Mouse (Mus musculus) thymus, adult 2 months (tissue): ENCODE results near the gene Atg4b. TPM values are rescaled to one million over a fixed set of nuclear protein-coding genes. Genes with fewer than 3 reads are reported as not detected.
"Not testable (repeated sequence)": the region's sequence is repeated elsewhere in the genome, so short reads cannot be mapped to it uniquely, and the experiment has no call there.

ENCODE experiments used
- DNase-seq: peaks from one replicate; pipeline ENCODE4 v3.0.0; 2021
- H3K27ac ChIP-seq: fragments of 200-500 bp; 2 replicates; pipeline ENCODE4 v1.5.1; 2012; ENCODE audit warnings: low read length, control low read depth; ENCODE audit not compliant: control insufficient read depth, insufficient read depth
- H3K27me3 ChIP-seq: fragments of 200-500 bp; 2 replicates; pipeline ENCODE4 v1.6.1; 2012; ENCODE audit warnings: mild to moderate bottlenecking, low read length, moderate library complexity, mixed read lengths; ENCODE audit not compliant: control insufficient read depth, insufficient read depth
- H3K36me3 ChIP-seq: fragments of 200-500 bp; 2 replicates; pipeline ENCODE4 v1.6.1; 2012; ENCODE audit warnings: mild to moderate bottlenecking, low read length, moderate library complexity; ENCODE audit not compliant: control insufficient read depth, insufficient read depth
- H3K4me1 ChIP-seq: fragments of 200-500 bp; replicated peaks from 2 replicates; pipeline ENCODE4 v1.6.1; 2012; ENCODE audit warnings: low read length; ENCODE audit not compliant: control insufficient read depth, insufficient read depth
- H3K4me3 ChIP-seq: fragments of 200-500 bp; 2 replicates; pipeline ENCODE4 v1.5.1; 2012; ENCODE audit warnings: mild to moderate bottlenecking, low read length, control low read depth, moderate library complexity; ENCODE audit not compliant: control insufficient read depth, insufficient read depth
- CTCF ChIP-seq: fragments of 200-500 bp; IDR thresholded peaks from 2 replicates; pipeline ENCODE4 v1.5.1; 2012; ENCODE audit warnings: mild to moderate bottlenecking, control low read depth, low read length, moderate library complexity, borderline replicate concordance; ENCODE audit not compliant: control insufficient read depth, poor library complexity, insufficient read depth; ENCODE audit errors: extremely low read depth
- POLR2A ChIP-seq: fragments of 200-500 bp; IDR thresholded peaks from 2 replicates; pipeline ENCODE4 v1.6.1; 2012; ENCODE audit warnings: mild to moderate bottlenecking, low read length, control low read depth, moderate library complexity; ENCODE audit not compliant: control insufficient read depth, poor library complexity, insufficient read depth; ENCODE audit errors: extremely low read depth
- WGBS: fragments of 180-500 bp; shearing (Covaris S2); methylation state at CpG from one replicate; pipeline ENCODE4 v1.1.7; 2018; 5-methylcytosine and 5-hydroxymethylcytosine counted together
- polyA plus RNA-seq: library from polyadenylated mRNA; depleted of rRNA; stranded (reverse); fragments of >200 nt; gene quantifications from 2 replicates; pipeline ENCODE4 v1.2.3, GENCODE M21; 2012; rRNA removed

Atg4b gene
- polyA plus RNA-seq, 1 experiment: 75.6 TPM

DNA sequence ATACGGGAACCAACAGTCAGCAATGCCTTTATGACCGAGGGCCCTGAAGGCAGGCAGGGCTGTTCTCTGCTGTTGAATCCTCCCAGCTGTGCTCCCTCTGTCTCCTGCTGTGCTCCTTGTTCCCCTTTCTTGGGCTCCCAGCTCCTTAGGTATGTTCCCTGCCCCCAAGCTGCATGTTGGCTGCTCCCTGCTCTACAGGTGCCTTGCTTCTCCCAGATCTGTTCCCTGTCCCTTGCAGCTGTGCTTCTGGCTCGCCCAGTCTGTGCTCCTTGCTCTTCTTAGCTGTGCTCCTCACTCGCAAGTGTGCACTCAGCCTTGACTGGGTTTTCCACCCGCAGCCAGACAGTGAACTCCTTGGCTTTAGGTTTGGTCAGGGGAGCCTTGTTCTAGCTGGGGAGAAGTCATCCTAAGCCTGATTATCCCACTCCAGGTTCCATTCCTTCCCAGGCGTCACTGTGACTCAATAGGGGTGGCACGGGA lies 83.4 kb downstream of the Atg4b start:
- H3K36me3 ChIP-seq: peaks cover 6% of the 10 kb centered on the region; the same call in 1 of the 2 replicates
- no peak for DNase-seq
- no peak for TF ChIP-seq POLR2A
- TF ChIP-seq CTCF: no peak
- 97% methylated on average over 7 of the region's 7 CpGs for WGBS
- H3K27me3 ChIP-seq: no peaks in the 10 kb centered on the region
- no peaks in the 10 kb centered on the region for H3K4me1 ChIP-seq
- no peak overlapping the region for H3K4me3 ChIP-seq
- no peak overlapping the region for H3K27ac ChIP-seq

DNA sequence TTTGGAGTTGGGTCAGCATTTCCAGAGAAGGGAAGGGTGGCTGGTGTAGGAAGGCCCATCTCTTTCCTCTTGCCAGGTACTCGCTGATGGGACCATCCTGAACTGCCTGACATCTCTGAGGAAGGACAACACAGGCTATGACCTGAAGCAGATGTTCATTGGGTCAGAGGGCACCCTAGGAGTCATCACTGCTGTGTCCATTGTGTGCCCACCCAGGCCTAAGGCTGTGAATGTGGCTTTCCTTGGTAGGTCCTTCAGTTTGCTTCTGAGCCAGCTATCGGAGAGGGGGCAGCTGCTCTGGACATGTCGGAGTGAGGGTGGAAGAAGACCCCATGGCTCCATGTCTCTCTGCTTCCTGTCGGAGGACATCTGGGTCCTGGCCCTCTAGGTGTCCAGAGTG lies 83.9 kb downstream of the Atg4b start:
- Histone ChIP-seq H3K27me3 (no peaks in the 10 kb centered on the region), H3K4me3 (no peak overlapping the region), H3K36me3 (peaks cover 6% of the 10 kb centered on the region; the same call in 1 of the 2 replicates), H3K4me1 (no peaks in the 10 kb centered on the region), H3K27ac (no peak overlapping the region)
- no peak for TF ChIP-seq CTCF
- TF ChIP-seq POLR2A: no peak
- DNase-seq: no peak
- 100% methylated on average over 4 of the region's 4 CpGs for WGBS

GRCm38 (mm10) chr1:93835876-93836531 lies 84.7 kb downstream of the Atg4b start:
- no peak overlapping the region; the same call in 1 of the 2 replicates for H3K27ac ChIP-seq
- no peak overlapping the region for H3K4me3 ChIP-seq
- no peak for DNase-seq
- H3K36me3 ChIP-seq: peaks cover 6% of the 10 kb centered on the region; the same call in 1 of the 2 replicates
- H3K27me3 ChIP-seq: no peaks in the 10 kb centered on the region
- 96% methylated on average over 6 of the region's 6 CpGs for WGBS
- H3K4me1 ChIP-seq: no peaks in the 10 kb centered on the region
- TF ChIP-seq POLR2A: no peak
- no peak for TF ChIP-seq CTCF

GRCm38 (mm10) chr1:93836532-93836913 lies 85.2 kb downstream of the Atg4b start:
- Histone ChIP-seq H3K36me3 (peaks cover 6% of the 10 kb centered on the region; the same call in 1 of the 2 replicates), H3K27me3 (no peaks in the 10 kb centered on the region), H3K4me3 (no peak overlapping the region), H3K27ac (no peak overlapping the region), H3K4me1 (no peaks in the 10 kb centered on the region)
- WGBS: 98% methylated on average over 2 of the region's 2 CpGs
- TF ChIP-seq POLR2A (no peak), CTCF (no peak)
- DNase-seq: no peak

- 98% methylated on average over 8 of the region's 8 CpGs for WGBS
- Histone ChIP-seq H3K36me3 (peaks cover 6% of the 10 kb centered on the region; the same call in 1 of the 2 replicates), H3K4me1 (no peaks in the 10 kb centered on the region), H3K27me3 (no peaks in the 10 kb centered on the region), H3K27ac (no peak overlapping the region), H3K4me3 (no peak overlapping the region)
- no peak for DNase-seq
- TF ChIP-seq POLR2A: no peak
- TF ChIP-seq CTCF: no peak
Measured at GRCm38 (mm10) chr1:93837335-93837734, 86.0 kb downstream of the Atg4b start.

- H3K4me1 ChIP-seq, H3K27ac ChIP-seq, H3K36me3 ChIP-seq, DNase-seq, H3K27me3 ChIP-seq, H3K4me3 ChIP-seq: not testable (repeated sequence)
- 94% methylated on average over 8 of the region's 8 CpGs for WGBS
Measured at GRCm38 (mm10) chr1:93838569-93838968, 87.3 kb downstream of the Atg4b start.

Other genes with a start within 250 kb of the Atg4b start
- gene Farp2, start 239.4 kb upstream of the Atg4b start, polyA plus RNA-seq: 1.7 and 2.1 TPM in 2 replicates
- 127 and 164 TPM in 2 replicates for gene Stk25, start 92.8 kb upstream of the Atg4b start, polyA plus RNA-seq
- 19.9 and 30.7 TPM in 2 replicates for gene Bok, start 65.8 kb upstream of the Atg4b start, polyA plus RNA-seq
- gene Thap4, start 3.4 kb downstream of the Atg4b start, polyA plus RNA-seq: 34.5 and 38.9 TPM in 2 replicates
- gene Dtymk, start 50.4 kb downstream of the Atg4b start, polyA plus RNA-seq: 146 and 149 TPM in 2 replicates
- 10.9 and 11.0 TPM in 2 replicates for gene Ing5, start 52.5 kb downstream of the Atg4b start, polyA plus RNA-seq
- gene D2hgdh, start 73.4 kb downstream of the Atg4b start, polyA plus RNA-seq: 29.3 and 41.7 TPM in 2 replicates
- 1.5 and 2.6 TPM in 2 replicates for gene Gal3st2, start 109.8 kb downstream of the Atg4b start, polyA plus RNA-seq
- 2.5 and 2.6 TPM in 2 replicates for gene Gal3st2b, start 166.8 kb downstream of the Atg4b start, polyA plus RNA-seq
- 0.03 and 0.08 TPM in 2 replicates for gene Gal3st2c, start 239.0 kb downstream of the Atg4b start, polyA plus RNA-seq